Mouse (Mus musculus) forebrain, embryonic 16.5 days (tissue): ENCODE results near the gene Plpp4. TPM values are rescaled to one million over a fixed set of nuclear protein-coding genes. Genes with fewer than 3 reads are reported as not detected.

ENCODE experiments used
- ATAC-seq: fragments of 200-750 bp; cut with Nextera tagmentation; 2 replicates; pipeline ENCODE4 v1.8.0; 2017; ENCODE audit warnings: mild to moderate bottlenecking, moderate library complexity
- H3K27ac ChIP-seq: fragments of 300-500 bp; sonication (generic); 2 replicates; pipeline ENCODE4 v1.5.1; 2014; ENCODE audit warnings: low read length, control low read depth
- H3K27me3 ChIP-seq: fragments of 300-500 bp; sonication (generic); replicated peaks from 2 replicates; pipeline ENCODE4 v1.6.1; 2014; ENCODE audit warnings: low read length; ENCODE audit not compliant: control insufficient read depth, insufficient read depth
- H3K36me3 ChIP-seq: fragments of 300-500 bp; sonication (generic); 2 replicates; pipeline ENCODE4 v1.6.1; 2014; ENCODE audit not compliant: control insufficient read depth, insufficient read depth
- H3K4me1 ChIP-seq: fragments of 300-500 bp; sonication (generic); replicated peaks from 2 replicates; pipeline ENCODE4 v1.6.1; 2014; ENCODE audit warnings: low read length; ENCODE audit not compliant: control insufficient read depth, insufficient read depth
- H3K4me2 ChIP-seq: fragments of 300-500 bp; sonication (generic); 2 replicates; pipeline ENCODE4 v1.6.1; 2014; ENCODE audit warnings: mild to moderate bottlenecking, low read length, control low read depth
- H3K4me3 ChIP-seq: fragments of 300-500 bp; sonication (generic); replicated peaks from 2 replicates; pipeline ENCODE4 v1.5.1; 2014; ENCODE audit warnings: mild to moderate bottlenecking, low read length, control low read depth
- H3K9ac ChIP-seq: fragments of 300-500 bp; sonication (generic); replicated peaks from 2 replicates; pipeline ENCODE4 v1.6.1; 2014; ENCODE audit warnings: low read depth, low read length, control low read depth
- H3K9me3 ChIP-seq: fragments of 300-500 bp; sonication (generic); 2 replicates; pipeline ENCODE4 v1.6.1; 2016; ENCODE audit warnings: low read length; ENCODE audit not compliant: control insufficient read depth
- WGBS: fragments of 180-500 bp; shearing (Covaris S2); extraction: QIAGEN DNeasy Blood & Tissue Kit; methylation state at CpG from one replicate; pipeline ENCODE4 v1.1.7; 2014; 5-methylcytosine and 5-hydroxymethylcytosine counted together
- polyA plus RNA-seq: library from polyadenylated mRNA; unstranded; fragments of >200 nt; fragmentation: Nextera tagmentation; extraction: Ambion mirVana; gene quantifications from 2 replicates; pipeline ENCODE4 v1.2.1, GENCODE M21; 2015

Plpp4 gene
- polyA plus RNA-seq, 1 experiment from 2014 or later: 3.2 TPM

- no peaks in the 10 kb centered on the region for H3K9me3 ChIP-seq
- no peaks in the 10 kb centered on the region for H3K36me3 ChIP-seq
- no peak overlapping the region for H3K27ac ChIP-seq
- no peak overlapping the region for H3K4me3 ChIP-seq
- no peaks in the 10 kb centered on the region for H3K4me1 ChIP-seq
- 73% methylated on average over 4 of the region's 4 CpGs for WGBS
- H3K4me2 ChIP-seq: no peak overlapping the region
- ATAC-seq: no peak
- H3K9ac ChIP-seq: no peak overlapping the region
- no peaks in the 10 kb centered on the region for H3K27me3 ChIP-seq
These were observed 22.4 kb downstream of the Plpp4 start for GRCm38 (mm10) chr7:129279261-129279660.

GRCm38 (mm10) chr7:129281966-129282365 lies 25.1 kb downstream of the Plpp4 start:
- Histone ChIP-seq H3K9me3 (no peaks in the 10 kb centered on the region), H3K4me1 (no peaks in the 10 kb centered on the region), H3K4me2 (no peak overlapping the region), H3K36me3 (no peaks in the 10 kb centered on the region), H3K9ac (no peak overlapping the region), H3K27ac (no peak overlapping the region), H3K27me3 (no peaks in the 10 kb centered on the region), H3K4me3 (no peak overlapping the region)
- WGBS: 94% methylated on average over 4 of the region's 4 CpGs
- ATAC-seq: no peak

GRCm38 (mm10) chr7:129285186-129285868 lies 28.5 kb downstream of the Plpp4 start:
- 67% methylated on average over 7 of the region's 7 CpGs for WGBS
- no peaks in the 10 kb centered on the region for H3K9me3 ChIP-seq
- H3K27ac ChIP-seq: no peak overlapping the region

GRCm38 (mm10) chr7:129293211-129293610 lies 36.4 kb downstream of the Plpp4 start:
- 96% methylated on average over 1 of the region's 1 CpGs for WGBS
- Histone ChIP-seq H3K4me1 (no peaks in the 10 kb centered on the region; the same call in 1 of the 2 replicates), H3K9me3 (no peaks in the 10 kb centered on the region), H3K36me3 (no peaks in the 10 kb centered on the region), H3K4me3 (no peak overlapping the region), H3K27me3 (no peaks in the 10 kb centered on the region), H3K27ac (no peak overlapping the region), H3K9ac (no peak overlapping the region), H3K4me2 (no peak overlapping the region)
- no peak for ATAC-seq

More at GRCm38 (mm10) chr7:129285186-129285868, 28.5 kb downstream of the Plpp4 start:
- no peak for ATAC-seq
- Histone ChIP-seq H3K9ac (no peak overlapping the region), H3K36me3 (no peaks in the 10 kb centered on the region), H3K27me3 (no peaks in the 10 kb centered on the region), H3K4me3 (no peak overlapping the region), H3K4me1 (no peaks in the 10 kb centered on the region), H3K4me2 (no peak overlapping the region)

GRCm38 (mm10) chr7:129301622-129302021 lies 44.8 kb downstream of the Plpp4 start:
- Histone ChIP-seq H3K27ac (no peak overlapping the region), H3K4me1 (no peaks in the 10 kb centered on the region), H3K9ac (no peak overlapping the region), H3K4me2 (no peak overlapping the region), H3K9me3 (no peaks in the 10 kb centered on the region), H3K27me3 (no peaks in the 10 kb centered on the region), H3K36me3 (no peaks in the 10 kb centered on the region), H3K4me3 (no peak overlapping the region)
- WGBS: 84% methylated on average over 5 of the region's 5 CpGs
- ATAC-seq: no peak

GRCm38 (mm10) chr7:129303356-129303755 lies 46.5 kb downstream of the Plpp4 start:
- ATAC-seq: no peak
- Histone ChIP-seq H3K27ac (no peak overlapping the region), H3K4me3 (no peak overlapping the region), H3K4me1 (peaks cover 3% of the 10 kb centered on the region; the same call in 1 of the 2 replicates), H3K4me2 (no peak overlapping the region), H3K27me3 (no peaks in the 10 kb centered on the region), H3K9me3 (no peaks in the 10 kb centered on the region), H3K9ac (no peak overlapping the region), H3K36me3 (no peaks in the 10 kb centered on the region)
- WGBS: 84% methylated on average over 4 of the region's 4 CpGs

GRCm38 (mm10) chr7:129307042-129307825 lies 50.4 kb downstream of the Plpp4 start:
- H3K4me3 ChIP-seq: no peak overlapping the region
- 16% methylated on average over 13 of the region's 13 CpGs for WGBS
- no peaks in the 10 kb centered on the region for H3K36me3 ChIP-seq
- ATAC-seq: no peak
- H3K27ac ChIP-seq: no peak overlapping the region
- H3K9ac ChIP-seq: no peak overlapping the region
- no peaks in the 10 kb centered on the region for H3K9me3 ChIP-seq
- H3K4me2 ChIP-seq: no peak overlapping the region
- peaks cover 3% of the 10 kb centered on the region; the same call in 1 of the 2 replicates for H3K4me1 ChIP-seq
- H3K27me3 ChIP-seq: no peaks in the 10 kb centered on the region

- Histone ChIP-seq H3K4me2 (no peak overlapping the region), H3K27me3 (no peaks in the 10 kb centered on the region), H3K9me3 (no peaks in the 10 kb centered on the region), H3K9ac (no peak overlapping the region), H3K27ac (no peak overlapping the region), H3K4me1 (peaks cover 3% of the 10 kb centered on the region), H3K4me3 (no peak overlapping the region), H3K36me3 (no peaks in the 10 kb centered on the region)
- WGBS: 45% methylated on average over 6 of the region's 6 CpGs
- ATAC-seq: no peak
These were observed 51.8 kb downstream of the Plpp4 start for GRCm38 (mm10) chr7:129308661-129309060.

GRCm38 (mm10) chr7:129312521-129312920 lies 55.7 kb downstream of the Plpp4 start:
- ATAC-seq: no peak
- Histone ChIP-seq H3K4me1 (no peaks in the 10 kb centered on the region; the same call in 1 of the 2 replicates), H3K36me3 (no peaks in the 10 kb centered on the region), H3K9ac (no peak overlapping the region), H3K4me3 (no peak overlapping the region), H3K27ac (no peak overlapping the region), H3K27me3 (no peaks in the 10 kb centered on the region), H3K9me3 (no peaks in the 10 kb centered on the region), H3K4me2 (no peak overlapping the region)
- 73% methylated on average over 6 of the region's 6 CpGs for WGBS
